Mouse (Mus musculus) hindbrain, embryonic 15.5 days (tissue): Measurements from ENCODE around the gene Gba. TPM values are rescaled to one million over a fixed set of nuclear protein-coding genes. Genes with fewer than 3 reads are reported as not detected.
"Not testable (repeated sequence)": the region's sequence is repeated elsewhere in the genome, so short reads cannot be mapped to it uniquely, and the experiment has no call there.

ENCODE experiments used
- ATAC-seq: fragments of 200-750 bp; cut with Nextera tagmentation; 2 replicates; pipeline ENCODE4 v1.8.0; 2017; ENCODE audit warnings: low read depth, moderate number of reproducible peaks, moderate TSS enrichment; ENCODE audit not compliant: low FRiP score
- H3K27ac ChIP-seq: fragments of 300-500 bp; sonication (generic); replicated peaks from 2 replicates; pipeline ENCODE4 v1.5.1; 2015; ENCODE audit warnings: mild to moderate bottlenecking, inconsistent platforms
- H3K27me3 ChIP-seq: fragments of 300-500 bp; sonication (generic); 2 replicates; pipeline ENCODE4 v1.6.1; 2015; ENCODE audit warnings: control low read depth, inconsistent platforms
- H3K36me3 ChIP-seq: fragments of 300-500 bp; sonication (generic); 2 replicates; pipeline ENCODE4 v1.6.1; 2015; ENCODE audit warnings: control low read depth, inconsistent platforms
- H3K4me1 ChIP-seq: fragments of 300-500 bp; sonication (generic); replicated peaks from 2 replicates; pipeline ENCODE4 v1.6.1; 2015; ENCODE audit warnings: control low read depth, inconsistent platforms
- H3K4me2 ChIP-seq: fragments of 300-500 bp; sonication (generic); 2 replicates; pipeline ENCODE4 v1.6.1; 2015; ENCODE audit warnings: moderate library complexity, mild to moderate bottlenecking, inconsistent platforms
- H3K4me3 ChIP-seq: fragments of 300-500 bp; sonication (generic); 2 replicates; pipeline ENCODE4 v1.5.1; 2015; ENCODE audit warnings: mild to moderate bottlenecking, inconsistent platforms
- H3K9ac ChIP-seq: fragments of 300-500 bp; sonication (generic); 2 replicates; pipeline ENCODE4 v1.6.1; 2015; ENCODE audit warnings: inconsistent platforms
- H3K9me3 ChIP-seq: fragments of 300-500 bp; sonication (generic); 2 replicates; pipeline ENCODE4 v1.6.1; 2016; ENCODE audit warnings: control low read depth, inconsistent platforms
- WGBS: fragments of 180-500 bp; shearing (Covaris S2); methylation state at CpG from one replicate; pipeline ENCODE4 v1.1.7; 2015; 5-methylcytosine and 5-hydroxymethylcytosine counted together
- polyA plus RNA-seq: library from polyadenylated mRNA; unstranded; fragments of >200 nt; fragmentation: Nextera tagmentation; extraction: Ambion mirVana; gene quantifications from 2 replicates; pipeline ENCODE4 v1.2.1, GENCODE M21; 2015

The Gba gene
- polyA plus RNA-seq: 46.6 and 48.0 TPM in 2 replicates

DNA sequence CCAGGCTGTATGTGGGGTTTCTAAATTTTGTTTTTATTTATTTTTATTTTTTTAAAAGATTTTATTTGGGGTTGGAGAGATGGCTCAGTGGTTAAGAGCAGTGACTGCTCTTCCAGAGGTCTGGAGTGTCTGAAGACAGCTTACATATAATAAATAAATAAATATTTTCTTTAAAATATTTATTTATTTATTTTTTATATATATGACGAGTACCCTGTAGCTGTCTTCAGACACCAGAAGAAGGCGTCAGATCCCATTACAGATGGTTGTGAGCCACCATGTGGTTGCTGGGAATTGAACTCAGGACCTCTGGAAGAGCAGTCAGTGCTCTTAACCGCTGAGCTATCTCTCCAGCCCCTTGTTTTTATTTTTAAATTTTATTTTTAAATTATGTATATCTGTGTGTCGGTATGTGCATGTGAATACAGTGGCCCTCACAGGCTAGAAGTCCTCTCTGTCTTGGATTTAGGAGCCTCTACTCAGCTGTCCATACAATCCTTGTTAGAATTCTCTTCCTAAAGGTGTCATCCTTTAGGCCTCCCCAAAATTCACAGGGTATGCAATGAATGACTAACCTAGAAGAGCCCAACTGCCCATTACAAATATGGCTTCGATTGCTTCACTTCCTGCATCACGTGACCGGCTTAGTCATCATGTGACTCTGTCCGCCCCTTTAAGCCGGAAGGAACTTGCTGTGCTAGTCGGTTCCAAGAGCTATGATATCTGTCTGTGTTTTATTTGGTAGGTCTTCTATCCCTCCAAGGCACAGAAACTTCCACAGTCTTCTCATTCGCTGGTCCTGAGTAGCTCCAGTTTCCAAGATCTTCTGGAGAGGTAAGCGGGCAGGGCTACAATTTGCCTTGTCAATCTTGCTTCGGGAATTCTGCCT, at the start of gene Gba:
Gba (plus strand) TSS at position 676 of the 889 bp plus-strand sequence.
- H3K4me2 ChIP-seq: peak within 1 kb of the TSS; percentile 68
- H3K27me3 ChIP-seq: no peaks in the 10 kb centered on the region
- peaks cover 21% of the 10 kb centered on the region for H3K36me3 ChIP-seq
- ATAC-seq: peak; percentile 92
- H3K4me1 ChIP-seq: peaks cover 5% of the 10 kb centered on the region
- WGBS: 26% methylated on average over 13 of the region's 13 CpGs
- H3K9me3 ChIP-seq: no peaks in the 10 kb centered on the region
- 0 out of 2 replicates have a peak within 1 kb of the TSS, but pooled peaks have one; percentile 68 for H3K27ac ChIP-seq
- peak within 1 kb of the TSS; percentile 56 for H3K4me3 ChIP-seq
- peak within 1 kb of the TSS; percentile 52 for H3K9ac ChIP-seq

DNA sequence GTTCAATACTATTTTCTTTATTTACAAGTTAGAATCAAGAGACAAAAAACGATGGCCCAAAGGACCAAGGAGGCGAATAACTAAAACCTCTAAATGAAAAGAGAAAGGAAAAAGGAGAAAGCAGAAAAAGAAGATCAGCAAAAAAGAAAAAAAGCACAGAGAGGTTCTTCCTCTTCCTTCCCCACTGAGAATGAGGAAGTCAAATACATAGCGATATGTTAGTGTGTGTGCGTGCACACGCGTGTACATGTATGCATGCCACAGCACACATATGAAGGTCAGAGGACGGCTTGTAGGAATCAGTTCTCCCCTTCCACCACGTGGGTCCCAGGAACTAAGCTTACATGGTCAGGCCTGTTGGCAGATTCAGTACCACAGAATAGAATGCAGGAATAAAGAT, 45.8 kb upstream of the Gba start:
- Histone ChIP-seq H3K4me1 (peaks cover 32% of the 10 kb centered on the region), H3K36me3 (no peaks in the 10 kb centered on the region), H3K27ac (no peak overlapping the region), H3K4me2 (no peak overlapping the region), H3K4me3 (no peak overlapping the region), H3K9ac (no peak overlapping the region), H3K9me3 (no peaks in the 10 kb centered on the region), H3K27me3 (no peaks in the 10 kb centered on the region)
- WGBS: 90% methylated on average over 8 of the region's 8 CpGs
- no peak for ATAC-seq

DNA sequence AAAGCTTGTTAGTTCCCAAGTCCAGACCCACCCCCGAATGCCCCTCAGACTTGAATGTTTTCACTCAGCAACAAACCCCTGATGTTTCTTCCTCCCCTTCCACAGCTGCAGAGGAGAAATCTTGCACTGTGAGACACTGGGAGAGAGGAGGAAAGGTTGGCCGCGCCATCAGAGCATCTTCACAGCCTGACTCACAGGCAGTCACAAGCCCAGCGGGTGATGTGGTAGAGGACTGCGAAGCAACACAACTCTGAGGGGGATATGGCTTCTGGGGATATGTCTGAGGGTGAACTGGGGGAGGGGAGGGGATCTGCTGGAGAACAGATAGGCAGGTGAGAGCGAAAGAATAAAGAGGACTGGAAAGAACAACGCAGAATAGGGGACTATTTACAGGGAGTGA, 44.1 kb upstream of the Gba start:
- Histone ChIP-seq H3K27me3 (no peaks in the 10 kb centered on the region), H3K9me3 (no peaks in the 10 kb centered on the region), H3K4me2 (peak overlapping the region; percentile 74), H3K36me3 (no peaks in the 10 kb centered on the region), H3K27ac (peak overlapping the region; percentile 67), H3K4me1 (peaks cover 32% of the 10 kb centered on the region), H3K4me3 (peak overlapping the region; percentile 79), H3K9ac (peak overlapping the region; percentile 78)
- ATAC-seq: no peak
- 15% methylated on average over 7 of the region's 7 CpGs for WGBS

GRCm38 (mm10) chr3:89159211-89159610, 43.5 kb upstream of the Gba start:
- peak overlapping the region; percentile 67 for H3K27ac ChIP-seq
- 2% methylated on average over 13 of the region's 13 CpGs for WGBS
- ATAC-seq: 0 out of 2 replicates have a peak, but pooled peaks have one; percentile 5

GRCm38 (mm10) chr3:89159616-89160344, 42.9 kb upstream of the Gba start, which contains the start of gene Hcn3:
Gene Hcn3, minus strand, starts transcription at chr3:89160196.
- peak within 1 kb of the TSS; percentile 67 for H3K27ac ChIP-seq

More at GRCm38 (mm10) chr3:89159211-89159610, 43.5 kb upstream of the Gba start:
- Histone ChIP-seq H3K4me3 (peak overlapping the region; percentile 79), H3K4me1 (peaks cover 38% of the 10 kb centered on the region), H3K9me3 (no peaks in the 10 kb centered on the region), H3K9ac (peak overlapping the region; percentile 78), H3K36me3 (no peaks in the 10 kb centered on the region), H3K27me3 (no peaks in the 10 kb centered on the region), H3K4me2 (peak overlapping the region; percentile 74)

GRCm38 (mm10) chr3:89161207-89161606, 41.5 kb upstream of the Gba start:
- peaks cover 49% of the 10 kb centered on the region for H3K4me1 ChIP-seq
- H3K4me2 ChIP-seq, ATAC-seq, H3K27me3 ChIP-seq, H3K9ac ChIP-seq, H3K36me3 ChIP-seq, H3K4me3 ChIP-seq, H3K27ac ChIP-seq, H3K9me3 ChIP-seq: not testable (repeated sequence)

More at GRCm38 (mm10) chr3:89159616-89160344, 42.9 kb upstream of the Gba start, which contains the start of gene Hcn3:
- Histone ChIP-seq H3K4me1 (peaks cover 38% of the 10 kb centered on the region), H3K36me3 (no peaks in the 10 kb centered on the region), H3K9me3 (no peaks in the 10 kb centered on the region), H3K4me3 (peak within 1 kb of the TSS; percentile 79), H3K9ac (peak within 1 kb of the TSS; percentile 78), H3K27me3 (no peaks in the 10 kb centered on the region), H3K4me2 (peak within 1 kb of the TSS; percentile 74)
- WGBS: under 1% methylated on average over 57 of the region's 66 CpGs
- peak; percentile 82 for ATAC-seq

- Histone ChIP-seq H3K9ac (no peak overlapping the region), H3K9me3 (no peaks in the 10 kb centered on the region), H3K4me1 (peaks cover 54% of the 10 kb centered on the region), H3K36me3 (no peaks in the 10 kb centered on the region), H3K4me2 (no peak overlapping the region), H3K27ac (no peak overlapping the region), H3K27me3 (no peaks in the 10 kb centered on the region), H3K4me3 (no peak overlapping the region)
- WGBS: 85% methylated on average over 4 of the region's 4 CpGs
- ATAC-seq: no peak
Measured at GRCm38 (mm10) chr3:89161786-89162185, 40.9 kb upstream of the Gba start.

DNA sequence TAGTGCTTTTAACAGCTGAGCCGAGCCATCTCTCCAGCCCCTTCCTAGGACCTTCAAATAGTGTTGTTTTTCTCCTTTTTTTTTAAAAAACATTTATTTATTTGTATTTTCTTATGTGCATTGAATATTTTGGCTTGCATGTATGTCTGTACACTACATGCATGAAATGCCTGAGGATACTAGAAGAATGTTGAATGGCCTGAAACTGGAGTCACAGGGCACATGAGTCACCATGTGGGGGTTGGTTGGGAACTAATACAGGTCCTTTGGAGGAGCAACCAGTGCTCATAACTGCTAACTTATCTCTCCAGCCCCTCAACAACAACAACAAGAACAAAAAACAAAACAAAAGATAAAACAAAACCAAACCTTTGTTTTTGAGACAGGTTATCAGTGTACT, 39.6 kb upstream of the Gba start:
- 89% methylated on average over 1 of the region's 1 CpGs for WGBS
- Histone ChIP-seq H3K4me2 (no peak overlapping the region), H3K9me3 (no peaks in the 10 kb centered on the region), H3K27ac (no peak overlapping the region), H3K4me1 (peaks cover 46% of the 10 kb centered on the region), H3K36me3 (peaks cover 5% of the 10 kb centered on the region), H3K4me3 (no peak overlapping the region), H3K9ac (no peak overlapping the region), H3K27me3 (no peaks in the 10 kb centered on the region)
- ATAC-seq: no peak

DNA sequence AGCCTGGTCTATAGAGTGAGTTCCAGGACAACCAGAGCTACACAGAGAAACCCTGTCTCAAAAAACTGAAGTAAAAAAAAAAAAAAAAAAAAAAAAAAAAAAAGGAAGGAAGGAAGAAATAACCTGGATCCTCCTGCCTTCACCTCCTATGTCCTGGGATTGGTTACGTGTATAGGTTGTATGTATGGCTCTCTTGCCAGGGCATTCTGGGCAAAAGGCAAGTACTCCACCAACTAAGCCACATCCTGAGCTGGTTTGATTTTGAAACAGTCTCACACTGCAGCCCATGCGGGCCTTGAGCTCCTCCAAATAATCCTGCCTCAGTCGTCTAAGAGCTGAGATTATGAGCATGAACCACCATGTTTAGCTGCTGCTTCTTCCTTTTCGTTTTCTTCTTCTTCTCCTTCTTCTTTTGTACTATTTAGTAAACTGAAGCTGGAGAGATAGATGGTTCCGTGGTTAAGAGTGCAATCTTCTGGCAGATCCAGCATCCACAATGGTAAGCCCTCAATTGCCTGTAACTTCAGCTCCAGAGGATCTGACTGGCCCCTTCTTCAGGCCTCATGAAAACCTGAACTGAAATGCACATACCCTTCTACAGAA, 39.0 kb upstream of the Gba start:
- H3K4me3 ChIP-seq: peak overlapping the region; percentile 82
- H3K4me2 ChIP-seq: peak overlapping the region; percentile 64
- peak overlapping the region; percentile 93 for H3K27ac ChIP-seq
- H3K9me3 ChIP-seq: no peaks in the 10 kb centered on the region
- ATAC-seq: no peak
- H3K4me1 ChIP-seq: peaks cover 40% of the 10 kb centered on the region
- H3K36me3 ChIP-seq: peaks cover 11% of the 10 kb centered on the region
- H3K27me3 ChIP-seq: no peaks in the 10 kb centered on the region
- WGBS: 72% methylated on average over 5 of the region's 5 CpGs
- peak overlapping the region; percentile 89 for H3K9ac ChIP-seq

DNA sequence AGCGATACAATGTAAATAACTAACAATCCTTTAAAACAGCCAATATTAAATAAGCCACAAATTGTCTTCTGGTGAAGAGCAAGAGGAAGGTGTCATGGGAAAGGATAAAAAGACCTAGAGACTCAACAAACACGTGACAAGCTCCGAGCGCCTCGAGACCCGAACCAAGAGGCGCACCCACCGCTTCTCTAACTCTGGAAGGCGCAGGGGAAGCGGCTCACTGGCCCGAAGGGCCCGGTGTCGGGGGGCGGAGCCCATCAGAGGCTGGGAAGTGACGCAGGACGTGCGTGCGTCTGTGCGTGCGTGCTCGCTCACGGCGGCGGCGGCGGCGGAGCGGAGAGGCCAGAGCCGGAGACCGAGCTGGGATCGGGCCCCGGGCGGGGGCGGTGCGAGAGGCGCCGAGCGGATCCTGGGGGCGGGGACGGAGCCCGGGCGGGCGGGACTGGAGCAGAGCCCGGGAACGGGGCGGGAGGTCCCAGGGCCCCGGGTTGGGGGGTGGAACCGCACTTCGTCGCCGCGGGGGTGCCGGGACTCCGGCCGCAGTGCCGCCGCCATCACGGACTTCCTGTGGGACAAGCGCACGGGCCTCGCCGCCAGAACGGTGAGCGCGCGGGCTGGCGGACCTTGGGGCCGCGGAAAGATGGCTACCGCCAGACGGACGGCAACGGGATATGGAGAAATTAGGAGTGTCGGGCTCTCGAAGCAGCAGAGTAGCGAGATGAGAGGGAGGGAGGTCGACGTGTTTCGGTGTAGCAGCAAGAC, 38.0 kb upstream of the Gba start, which contains the start of gene Clk2:
Clk2 (plus strand) TSS at position 290 of the 762 bp plus-strand sequence.
- Histone ChIP-seq H3K27ac (peak within 1 kb of the TSS; percentile 93), H3K36me3 (peaks cover 21% of the 10 kb centered on the region), H3K4me1 (peaks cover 33% of the 10 kb centered on the region), H3K27me3 (no peaks in the 10 kb centered on the region), H3K9ac (peak within 1 kb of the TSS; percentile 89), H3K9me3 (no peaks in the 10 kb centered on the region), H3K4me2 (peak within 1 kb of the TSS; percentile 64), H3K4me3 (peak within 1 kb of the TSS; percentile 82)
- peak; percentile 96 for ATAC-seq
- under 1% methylated on average over 69 of the region's 79 CpGs for WGBS

- Histone ChIP-seq H3K4me1 (peaks cover 28% of the 10 kb centered on the region), H3K36me3 (peaks cover 28% of the 10 kb centered on the region), H3K27ac (peak overlapping the region; percentile 93), H3K4me2 (peak overlapping the region; percentile 64), H3K9me3 (no peaks in the 10 kb centered on the region), H3K4me3 (peak overlapping the region; percentile 82), H3K9ac (peak overlapping the region; percentile 89), H3K27me3 (no peaks in the 10 kb centered on the region)
- ATAC-seq: no peak
- 23% methylated on average over 12 of the region's 12 CpGs for WGBS
Measured at GRCm38 (mm10) chr3:89165268-89165870, 37.4 kb upstream of the Gba start.
